Mouse (Mus musculus) 416B (cell line): Measurements from ENCODE around the gene Jagn1.

Source experiments
- DNase-seq: peaks from one replicate; pipeline ENCODE4 v3.0.0; 2011; ENCODE audit warnings: low read depth

Gene Jagn1

GRCm38 (mm10) chr6:113442442-113443090 lies at the start of gene Jagn1:
Gene Jagn1, plus strand, starts transcription at chr6:113442569.
- peak; percentile 93 for DNase-seq

DNA sequence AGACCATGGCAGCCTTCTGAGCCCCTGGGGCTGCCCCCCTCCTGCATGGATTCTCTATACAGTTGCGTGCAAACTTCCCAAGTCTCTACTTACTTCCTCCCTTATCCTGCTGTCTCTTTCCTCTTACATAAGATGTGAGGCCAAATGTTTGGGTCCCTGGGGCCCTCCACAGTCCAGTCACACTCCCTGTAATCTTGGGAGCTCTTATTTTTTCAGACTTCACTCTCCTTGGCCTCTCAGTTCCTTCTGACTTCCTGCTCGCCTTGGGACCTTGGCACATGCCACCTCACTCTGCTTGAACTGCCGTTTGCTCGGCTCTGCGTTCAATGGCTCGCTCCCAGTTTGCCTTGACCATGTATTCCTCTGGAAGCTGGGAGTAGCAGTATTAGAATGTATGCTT lies 48.4 kb upstream of the Jagn1 start:
- DNase-seq = no peak

DNA sequence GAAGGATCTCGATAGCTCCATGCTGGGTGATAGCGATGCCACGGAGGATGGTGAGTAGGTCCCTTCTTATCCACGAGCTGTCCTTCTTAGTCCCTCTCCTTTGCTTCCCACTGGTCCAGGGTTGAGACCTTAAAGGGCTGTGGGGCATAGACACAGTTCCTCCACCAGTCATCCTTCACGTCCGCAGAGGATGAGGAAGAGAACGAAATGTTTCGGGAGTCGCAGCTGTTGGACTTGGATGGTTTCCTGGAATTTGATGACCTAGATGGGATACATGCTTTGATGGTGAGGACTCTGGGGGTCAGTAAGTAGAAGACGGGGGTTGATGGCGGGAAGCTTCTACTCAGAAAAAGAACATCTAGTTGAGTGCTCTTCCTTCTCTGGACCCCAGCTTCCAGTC lies 47.6 kb upstream of the Jagn1 start:
- no peak for DNase-seq

GRCm38 (mm10) chr6:113395501-113395900 lies 46.9 kb upstream of the Jagn1 start:
- DNase-seq = no peak

DNA sequence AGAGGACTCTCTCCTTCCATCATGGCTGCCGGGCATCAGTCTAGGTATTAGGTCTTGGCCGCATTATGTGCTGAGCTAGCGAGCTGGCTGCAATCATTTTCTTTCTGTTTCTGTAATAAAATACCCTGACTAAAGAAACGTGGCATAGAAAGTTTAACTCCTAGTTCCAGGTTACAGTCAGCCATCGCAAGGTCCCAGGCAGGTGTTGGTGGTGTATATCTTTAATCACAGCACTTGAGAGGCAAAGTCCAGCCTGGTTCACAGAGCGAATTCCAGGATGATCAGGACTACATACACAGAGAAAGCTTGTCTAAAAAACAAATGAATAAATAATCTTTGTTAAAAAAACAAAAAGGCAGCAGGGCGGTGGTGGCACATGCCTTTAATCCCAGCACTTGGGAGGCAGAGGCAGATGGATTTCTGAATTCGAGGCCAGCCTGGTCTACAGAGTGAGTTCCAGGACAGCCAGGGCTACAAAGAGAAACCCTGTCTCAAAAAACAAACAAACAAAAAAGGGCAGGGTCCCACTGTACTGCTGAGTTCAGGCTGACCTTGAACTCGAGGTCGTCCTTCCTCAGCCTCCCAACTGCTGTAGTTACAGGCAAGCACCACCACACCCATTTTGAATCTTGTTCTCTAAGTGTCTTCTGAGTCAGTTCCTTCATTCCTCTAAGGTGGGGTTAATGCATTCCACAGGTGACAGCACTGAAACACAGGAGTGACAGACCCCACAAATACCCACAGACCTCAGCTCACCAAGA lies 45.9 kb upstream of the Jagn1 start:
- no peak for DNase-seq

DNA sequence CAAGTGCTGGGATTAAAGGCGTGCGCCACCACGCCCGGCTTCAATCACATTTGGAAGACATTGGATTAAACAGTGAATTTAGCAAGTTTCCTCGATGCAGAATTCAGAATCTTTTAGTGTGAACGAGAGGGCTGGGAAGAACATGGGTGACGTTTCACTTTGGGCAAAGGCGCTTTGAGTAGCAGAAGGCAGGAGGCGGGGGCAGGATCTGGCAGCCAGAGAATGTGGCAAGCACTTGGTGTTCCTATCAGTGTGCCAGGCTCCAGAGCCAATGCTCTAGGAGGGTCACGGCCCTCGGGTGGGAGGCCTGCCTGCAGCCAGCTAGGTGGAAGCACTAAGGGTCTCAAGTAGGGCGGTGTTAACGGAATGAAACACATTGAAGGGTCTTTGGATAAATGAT lies 40.3 kb upstream of the Jagn1 start:
- no peak for DNase-seq

GRCm38 (mm10) chr6:113404649-113405448 lies 37.5 kb upstream of the Jagn1 start:
- no peak for DNase-seq

- no peak for DNase-seq
These were observed 36.9 kb upstream of the Jagn1 start for GRCm38 (mm10) chr6:113405483-113405882.

DNA sequence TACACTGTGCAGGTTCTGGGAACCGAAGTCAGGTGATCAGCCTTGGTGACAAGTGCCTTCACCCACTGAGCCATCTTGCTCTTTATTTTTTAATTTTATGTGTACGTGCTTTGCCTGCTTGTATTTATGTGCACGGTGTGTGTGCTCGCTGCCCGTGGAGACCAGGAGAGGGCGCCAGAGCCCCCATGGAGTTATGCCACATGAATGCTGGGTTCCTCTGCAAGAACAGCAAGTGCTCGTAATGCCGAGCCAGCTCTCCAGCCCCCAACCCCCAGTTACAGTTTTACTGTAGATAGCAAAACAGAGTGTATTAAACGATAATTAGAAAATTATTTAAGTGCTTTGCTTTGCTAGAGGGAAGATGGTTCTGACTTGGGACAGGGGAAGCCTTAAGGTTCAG lies 35.7 kb upstream of the Jagn1 start:
- DNase-seq = peak; percentile 37

DNA sequence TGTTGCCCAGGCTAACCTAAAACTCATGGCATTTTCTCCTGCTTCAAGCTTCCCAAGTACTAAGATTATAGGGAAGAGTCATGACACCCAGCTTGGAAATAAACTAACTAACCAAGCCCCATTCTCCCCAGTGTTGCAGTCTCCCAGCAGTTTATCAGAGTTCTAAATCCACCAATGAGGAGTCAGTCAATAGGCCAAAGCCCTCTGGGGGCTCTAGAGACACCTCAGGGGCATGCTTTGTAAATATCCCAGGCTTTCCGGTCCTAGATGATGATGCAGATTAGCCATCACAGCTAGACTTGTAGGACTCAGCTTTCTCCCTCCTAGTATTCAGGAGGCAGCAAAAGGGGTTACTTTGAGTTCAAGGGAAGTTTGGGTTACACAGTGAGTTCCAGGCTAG lies 32.4 kb upstream of the Jagn1 start:
- no peak for DNase-seq

DNA sequence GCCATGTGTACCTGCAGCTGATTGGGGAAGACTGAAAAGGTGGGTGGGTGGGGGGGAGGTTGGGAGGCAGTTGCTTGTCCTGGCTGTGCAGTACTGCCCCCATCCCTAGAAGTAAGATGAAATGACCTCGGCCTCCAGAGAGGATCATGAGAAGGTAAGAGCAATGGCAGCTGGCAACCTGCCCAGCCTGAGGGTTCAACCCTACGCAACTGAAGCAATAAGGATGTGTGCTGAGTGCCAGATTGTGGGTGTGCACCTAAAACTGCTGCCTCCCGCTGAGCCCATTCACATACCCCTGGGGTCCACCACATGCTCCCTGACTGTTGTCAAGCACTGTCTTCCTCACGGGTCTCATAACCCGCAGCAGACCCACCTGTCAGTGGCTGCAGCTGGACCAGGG lies 26.0 kb upstream of the Jagn1 start:
- DNase-seq = peak; percentile 52

DNA sequence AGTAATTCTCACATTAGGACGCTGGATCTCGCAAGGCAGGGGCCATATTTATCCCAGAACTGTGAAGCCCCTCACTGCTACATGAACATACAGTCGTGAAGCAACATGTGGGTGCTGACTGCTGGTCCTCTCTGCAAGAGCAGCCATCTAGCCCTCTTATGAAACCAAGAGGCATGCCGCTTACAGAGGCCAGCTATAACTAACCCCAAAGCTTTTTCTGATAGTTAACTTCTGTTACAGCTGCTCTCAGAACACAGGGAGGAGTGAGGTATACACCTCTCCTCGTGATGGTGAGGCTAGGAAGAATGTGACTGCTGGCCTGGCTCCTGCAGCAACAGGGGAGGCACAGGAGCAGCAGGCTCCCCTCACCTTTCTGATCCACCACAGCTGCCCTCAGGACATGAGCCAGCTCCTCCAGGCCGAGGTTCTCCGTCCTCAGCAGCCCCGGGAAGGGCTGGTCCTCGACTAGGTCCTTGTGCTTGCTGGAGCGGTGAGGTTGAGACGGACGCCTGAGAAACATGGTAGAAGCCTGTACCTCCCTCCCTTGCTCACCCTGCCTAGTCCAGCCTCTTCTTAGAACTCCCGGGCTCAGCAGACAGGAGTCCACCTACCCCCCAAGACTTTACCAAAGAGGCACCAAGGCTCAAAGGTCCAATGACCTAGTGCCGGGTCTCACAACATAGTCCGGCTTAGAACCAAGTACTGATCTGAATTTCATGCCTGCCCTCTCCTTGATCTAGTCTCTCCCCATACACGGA lies 23.7 kb upstream of the Jagn1 start:
- peak; percentile 29 for DNase-seq

GRCm38 (mm10) chr6:113419199-113419587 lies 23.2 kb upstream of the Jagn1 start, which contains the start of gene Rpusd3:
Gene Rpusd3, minus strand, starts transcription at chr6:113419340.
- peak; percentile 98 for DNase-seq

- DNase-seq = peak; percentile 70
These were observed 19.4 kb upstream of the Jagn1 start for GRCm38 (mm10) chr6:113423000-113423399.

DNA sequence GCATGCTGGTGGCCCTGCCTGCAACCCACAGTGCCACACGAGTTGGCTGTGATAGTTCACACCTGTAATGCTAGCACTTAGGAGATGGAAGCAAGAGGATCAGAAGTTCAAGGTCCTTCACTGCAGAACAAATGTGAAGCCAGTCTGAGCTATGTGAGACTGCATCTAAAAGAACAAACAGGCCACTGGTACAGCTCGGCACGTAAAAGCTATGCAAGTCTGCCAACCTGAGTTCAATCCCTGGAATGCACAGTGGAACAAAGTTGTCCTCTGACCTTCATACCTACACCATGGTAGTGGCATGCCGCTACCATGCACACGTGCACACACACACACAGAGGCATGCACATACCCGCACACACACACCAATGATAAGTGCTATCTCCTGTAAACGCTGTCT lies 18.2 kb upstream of the Jagn1 start:
- no peak for DNase-seq

- no peak for DNase-seq
These were observed 15.7 kb upstream of the Jagn1 start for GRCm38 (mm10) chr6:113426696-113427095.

- peak; percentile 75 for DNase-seq
These were observed 15.0 kb upstream of the Jagn1 start for GRCm38 (mm10) chr6:113427397-113427796.

- DNase-seq = no peak
These were observed 14.4 kb upstream of the Jagn1 start for GRCm38 (mm10) chr6:113428006-113428405.

DNA sequence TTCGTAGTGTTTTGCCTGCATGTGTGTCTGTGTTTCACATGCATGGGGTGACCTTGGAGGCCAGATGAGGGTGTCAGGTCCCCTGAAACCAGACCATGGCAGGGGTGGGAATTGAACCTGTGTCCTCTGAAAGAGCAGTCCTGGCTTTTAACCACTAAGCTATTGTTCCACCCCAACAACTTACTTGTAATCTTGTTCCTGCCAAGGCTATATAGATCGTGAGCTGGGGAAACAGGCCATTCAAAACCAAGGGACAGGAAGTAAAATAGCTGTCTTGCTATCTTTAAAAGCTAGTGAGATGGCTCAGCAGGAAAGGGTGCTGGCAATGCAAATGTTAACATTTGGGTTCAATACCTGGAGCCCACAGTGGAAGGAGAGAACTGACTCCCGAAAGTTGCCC lies 12.4 kb upstream of the Jagn1 start:
- DNase-seq = no peak

GRCm38 (mm10) chr6:113430846-113431245 lies 11.5 kb upstream of the Jagn1 start:
- DNase-seq = no peak

DNA sequence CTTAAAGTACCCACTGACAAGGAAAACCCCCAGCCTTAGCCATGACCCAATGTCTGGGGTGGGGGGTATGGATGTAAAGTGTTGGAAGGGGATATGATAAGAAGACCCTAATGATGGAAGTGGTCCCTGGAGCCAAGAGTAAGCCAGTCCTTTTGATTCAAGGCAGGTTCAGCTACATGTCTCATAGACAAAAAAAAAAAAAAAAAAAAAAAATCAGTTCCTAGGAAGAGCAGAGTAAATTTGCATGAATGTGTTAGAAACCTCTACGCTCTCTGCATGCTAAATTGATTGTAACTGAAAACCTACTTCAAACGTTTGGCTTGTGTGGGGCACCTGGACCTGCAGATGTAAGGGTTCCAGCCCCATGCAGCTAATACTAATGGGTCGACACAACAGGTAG lies 10.6 kb upstream of the Jagn1 start:
- no peak for DNase-seq

- DNase-seq = no peak
These were observed 8.7 kb upstream of the Jagn1 start for GRCm38 (mm10) chr6:113433661-113434060.
